Mouse (Mus musculus): ENCODE results near the gene Rab34. TPM values are rescaled to one million over a fixed set of nuclear protein-coding genes. Genes with fewer than 3 reads are reported as not detected.

Rab34 gene
- total and polyA plus RNA-seq, 3 experiments = 0.17 to 1.4 (median 0.50) TPM

DNA sequence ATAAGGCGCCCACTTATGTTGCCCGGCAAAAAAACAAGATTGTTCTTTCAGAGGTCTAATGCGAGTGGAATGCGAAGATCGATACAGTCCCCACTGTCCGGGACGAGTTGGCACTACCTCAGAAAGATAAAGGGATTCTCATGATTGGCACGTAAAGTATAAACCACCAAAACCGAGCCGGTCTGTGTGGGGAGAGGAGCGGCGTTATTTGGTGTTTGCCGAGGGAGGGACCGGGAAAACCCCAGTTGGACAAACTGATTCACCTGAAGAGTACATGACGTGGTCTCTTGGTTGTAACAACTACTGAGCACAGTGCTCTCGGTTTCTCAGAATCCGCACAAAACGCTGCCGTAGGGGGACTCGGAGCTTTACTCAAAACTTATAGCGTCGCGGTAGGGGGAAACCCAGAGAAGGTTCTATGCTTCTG lies 11.3 kb upstream of the Rab34 start (continued):
- TF ChIP-seq POLR2AphosphoS2 (IDR thresholded peaks at IDR 0.05; ENCODE audit: low read depth, low read length) (peak; percentile 13; the same call in 1 of the 2 replicates), MYC (IDR thresholded peaks at IDR 0.05; ENCODE audit: low read depth, low read length) (0 out of 2 replicates have a peak, but pooled peaks have one; percentile 64), ETS1 (conservative IDR thresholded peaks at IDR 0.05; ENCODE audit: low read depth, low read length) (peak; percentile 94), MAX (IDR thresholded peaks at IDR 0.05; ENCODE audit: low read length) (no peak; the same call in 1 of the 2 replicates), UBTF (IDR thresholded peaks at IDR 0.05; ENCODE audit: low read depth, low read length) (0 out of 2 replicates have a peak, but pooled peaks have one; percentile 56), ZMIZ1 (IDR thresholded peaks at IDR 0.05; ENCODE audit: low read depth, low read length) (no peak), IRF4 (IDR thresholded peaks at IDR 0.05; ENCODE audit: low read depth, low read length) (peak; percentile 95), PAX5 (IDR thresholded peaks at IDR 0.05; ENCODE audit: low read length) (no peak), KAT2A (IDR thresholded peaks at IDR 0.05; ENCODE audit: insufficient replicate concordance, low read length) (0 out of 2 replicates have a peak, but pooled peaks have one; percentile 58), EP300 (IDR thresholded peaks at IDR 0.05; ENCODE audit: low read length) (peak; percentile 88), JUND (conservative IDR thresholded peaks at IDR 0.05; ENCODE audit: low read depth, low read length) (peak; percentile 76), RAD21 (IDR thresholded peaks at IDR 0.05; ENCODE audit: low read depth, low read length) (no peak), MXI1 (IDR thresholded peaks at IDR 0.05; ENCODE audit: low read depth, low read length) (peak; percentile 84), ELF1 (IDR thresholded peaks at IDR 0.05; ENCODE audit: low read depth, low read length) (peak; percentile 20; the same call in 1 of the 2 replicates), ZKSCAN1 (IDR thresholded peaks at IDR 0.05; ENCODE audit: borderline replicate concordance, low read depth, low read length) (no peak), CTCF (conservative IDR thresholded peaks at IDR 0.05 in 1 of 2, IDR thresholded peaks at IDR 0.05 in 1 of 2; ENCODE audit: low read depth in 2 of 2, low read length in 2 of 2) (peak in 1 of 2 experiments; percentile 14; a peak in 2 of 4 replicates), USF1 (IDR thresholded peaks at IDR 0.05; ENCODE audit: low read depth, low read length) (no peak), E2F4 (IDR thresholded peaks at IDR 0.05; ENCODE audit: insufficient replicate concordance, low read depth, low read length) (peak; percentile 74; the same call in 1 of the 2 replicates), TBP (conservative IDR thresholded peaks at IDR 0.05; ENCODE audit: low read depth, low read length) (peak; percentile 67; the same call in 1 of the 2 replicates), POLR2A (IDR thresholded peaks at IDR 0.05; ENCODE audit: low read depth, low read length) (peak; percentile 43; the same call in 1 of the 2 replicates), TCF12 (IDR thresholded peaks at IDR 0.05; ENCODE audit: low read depth, low read length) (peak; percentile 88), CHD1 (IDR thresholded peaks at IDR 0.05; ENCODE audit: low read depth, low read length) (peak; percentile 92), NRF1 (IDR thresholded peaks at IDR 0.05; ENCODE audit: low read depth, low read length) (0 out of 2 replicates have a peak, but pooled peaks have one; percentile 1)

DNA sequence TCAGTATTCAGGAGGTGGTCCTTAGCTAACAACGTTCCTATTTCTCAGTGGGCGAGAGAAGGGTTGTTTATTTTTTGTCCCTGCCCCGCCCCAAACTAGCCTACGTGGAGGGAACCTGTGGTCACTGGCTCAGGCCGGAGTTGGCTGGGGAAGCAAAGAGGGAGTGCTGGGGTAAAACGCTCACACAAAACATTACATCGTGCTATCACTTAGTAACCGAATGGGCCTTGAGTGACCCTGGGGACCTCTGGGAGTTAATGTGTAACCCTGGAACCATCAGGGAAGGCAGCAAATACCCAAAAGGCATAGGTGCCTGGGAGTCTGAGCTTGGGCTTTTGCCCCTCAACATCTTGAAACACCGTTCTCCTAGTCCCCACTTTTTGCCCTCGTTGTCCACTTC lies 10.8 kb upstream of the Rab34 start:
- H3K4me1 ChIP-seq (ENCODE audit: control insufficient read depth in 1 of 2, insufficient read depth in 2 of 2) = peaks cover 13 to 67% of the 10 kb centered on the region in 2 experiments
- dilution Hi-C loops (cut with MboI; ENCODE audit: extremely low pct_ligation_motif_present, extremely low pct_unique_long_range_greater_than_20kb, low sequenced_read_pairs) (no loop called here), in situ Hi-C loops (cut with MboI; ENCODE audit: low pct_ligation_motif_present, low pct_unique_long_range_greater_than_20kb, low sequenced_read_pairs) (loop anchor here (5.0 to 10.0 kb wide), 3 partner anchors 120 to 350 kb away; no protein-coding TSS in a partner anchor)
- H3K9ac ChIP-seq (ENCODE audit: insufficient read depth, low read depth) = peak overlapping the region; percentile 41
- no peaks in the 10 kb centered on the region for H3K27me3 ChIP-seq (replicated peaks)
- no peaks in the 10 kb centered on the region for H3K9me3 ChIP-seq (replicated peaks; ENCODE audit: low read length)
- TF ChIP-seq TBP (conservative IDR thresholded peaks at IDR 0.05; ENCODE audit: low read depth, low read length) = no peak
- TF ChIP-seq CHD2 (IDR thresholded peaks at IDR 0.05; ENCODE audit: low read length) = no peak
- no peak for TF ChIP-seq MEF2A (IDR thresholded peaks at IDR 0.05; ENCODE audit: borderline replicate concordance, low read depth, low read length)
- 0 out of 2 replicates have a peak, but pooled peaks have one; percentile 3 for TF ChIP-seq HCFC1 (IDR thresholded peaks at IDR 0.05; ENCODE audit: low read depth, low read length)
- peak; percentile 20; the same call in 1 of the 2 replicates for TF ChIP-seq SIN3A (IDR thresholded peaks at IDR 0.05; ENCODE audit: low read length)
- H3K79me2 ChIP-seq (replicated peaks; ENCODE audit: control insufficient read depth, extremely low read depth, insufficient read depth, poor library complexity, severe bottlenecking) = peaks cover 29% of the 10 kb centered on the region
- no peak for DNase-seq (ENCODE audit: extremely low read depth)
- peak overlapping the region; percentile 65 to 72 (median 66) for H3K4me3 ChIP-seq (replicated peaks in 1 of 3; ENCODE audit: low read depth in 2 of 3, low read length in 2 of 3, poor library complexity in 1 of 3)
- peak overlapping the region; percentile 94 for H3K27ac ChIP-seq (ENCODE audit: insufficient read depth, low read depth)
- H3K4me2 ChIP-seq (ENCODE audit: insufficient read depth, low read depth, poor library complexity, severe bottlenecking) = peak overlapping the region; percentile 59
- H3K36me3 ChIP-seq (replicated peaks in 1 of 2; ENCODE audit: control insufficient read depth in 1 of 2, insufficient read depth in 1 of 2, low read length in 1 of 2) = peaks cover 26 to 43% of the 10 kb centered on the region in 2 experiments
